Mouse (Mus musculus) ES-E14 (cell line): ENCODE measurements around the gene Capzb.

Source experiments
- HCFC1 ChIP-seq: IDR thresholded peaks from 2 replicates; pipeline ENCODE4 v1.6.1; 2012; ENCODE audit warnings: low read length, inconsistent platforms, borderline replicate concordance; ENCODE audit not compliant: insufficient read depth
- MAFK ChIP-seq: IDR thresholded peaks from 2 replicates; pipeline ENCODE4 v1.6.1; 2014; ENCODE audit warnings: mild to moderate bottlenecking, low read depth, low read length, inconsistent platforms; ENCODE audit not compliant: insufficient read depth
- ZC3H11A ChIP-seq: IDR thresholded peaks from 2 replicates; pipeline ENCODE4 v1.6.1; 2012; ENCODE audit warnings: low read depth, mild to moderate bottlenecking, inconsistent platforms, low read length, borderline replicate concordance
- ZNF384 ChIP-seq: IDR thresholded peaks from 2 replicates; pipeline ENCODE4 v1.6.1; 2012; ENCODE audit warnings: low read depth, low read length, inconsistent platforms

DNA sequence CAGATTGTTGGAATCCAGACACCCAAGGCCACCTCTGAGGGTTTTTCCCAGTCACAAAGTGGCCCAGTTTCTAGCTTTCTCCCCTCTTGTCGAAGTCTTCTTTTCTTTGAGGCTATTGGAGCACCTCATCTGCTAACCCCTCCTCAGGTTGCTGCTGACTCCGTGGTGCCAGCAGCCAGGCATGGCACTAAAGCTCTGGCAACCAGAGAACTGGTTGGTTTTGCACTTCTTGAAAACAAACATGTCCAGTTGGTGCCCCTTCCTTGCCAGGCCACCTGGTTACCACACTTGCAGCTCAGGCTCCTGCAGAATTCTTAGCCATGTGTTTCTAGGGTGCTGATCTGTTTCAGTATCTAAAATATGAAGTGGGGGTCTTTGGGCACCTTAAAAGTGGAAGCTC, 52.8 kb downstream of the Capzb start:
- TF ChIP-seq HCFC1 (no peak), ZC3H11A (no peak), MAFK (no peak), ZNF384 (no peak)
